Mouse (Mus musculus) natural killer cell, adult 2 months (primary cell): ENCODE measurements around the gene Gm960.

Experiments used
- DNase-seq, 2 experiments: peaks; one replicate each; pipeline ENCODE4 v3.0.0; 2022; ENCODE audit warnings: low spot score in 2 of 2

Gene Gm960

GRCm38 (mm10) chr19:4698205-4698677 is at the start of gene Gm960:
Gene Gm960 (minus strand): TSS chr19:4698668.
- peak; percentile 15 to 23 for DNase-seq

- DNase-seq = no peak
Observed at GRCm38 (mm10) chr19:4747631-4748312, 49.3 kb upstream of the Gm960 start.

DNA sequence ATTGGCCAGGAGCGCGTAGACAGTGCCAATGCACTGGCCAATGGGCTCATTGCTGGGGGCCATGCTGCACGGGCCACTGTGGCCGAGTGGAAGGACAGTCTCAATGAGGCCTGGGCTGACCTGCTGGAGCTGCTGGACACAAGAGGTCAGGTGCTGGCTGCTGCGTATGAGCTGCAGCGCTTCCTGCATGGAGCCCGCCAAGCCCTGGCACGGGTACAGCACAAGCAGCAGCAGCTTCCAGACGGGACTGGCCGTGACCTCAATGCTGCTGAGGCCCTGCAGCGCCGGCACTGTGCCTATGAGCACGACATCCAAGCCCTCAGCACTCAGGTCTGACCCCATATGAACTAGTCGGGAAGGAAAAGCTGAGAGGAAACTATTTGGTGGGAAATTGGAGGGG is 48.1 kb upstream of the Gm960 start:
- no peak for DNase-seq

GRCm38 (mm10) chr19:4745681-4746080 is 47.2 kb upstream of the Gm960 start:
- DNase-seq = no peak

- no peak for DNase-seq
Observed at GRCm38 (mm10) chr19:4745057-4745456, 46.6 kb upstream of the Gm960 start.

- DNase-seq = no peak
Observed at GRCm38 (mm10) chr19:4744026-4744425, 45.6 kb upstream of the Gm960 start.

DNA sequence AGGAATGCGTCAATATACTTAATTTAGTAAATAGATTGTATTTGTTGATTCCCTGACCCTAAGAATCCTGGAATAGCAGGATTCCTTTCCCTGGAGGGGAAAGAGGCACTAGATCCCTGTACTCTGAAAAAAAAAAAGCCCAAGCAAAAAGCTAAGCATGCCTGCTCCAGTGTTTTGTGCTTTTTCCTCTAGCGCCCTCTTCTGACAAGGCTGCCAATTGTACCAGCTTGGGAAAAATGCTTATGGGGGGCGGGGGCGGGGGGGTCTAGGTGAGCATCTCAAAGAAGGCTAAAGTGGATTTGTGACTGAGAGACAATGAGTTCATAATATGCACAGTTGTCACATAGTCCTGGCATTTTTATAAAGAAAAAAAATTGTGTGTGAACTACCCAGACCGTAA is 45.1 kb upstream of the Gm960 start:
- no peak for DNase-seq

- DNase-seq = no peak
Observed at GRCm38 (mm10) chr19:4742229-4742628, 43.8 kb upstream of the Gm960 start.

GRCm38 (mm10) chr19:4741482-4741881 is 43.0 kb upstream of the Gm960 start:
- no peak for DNase-seq

DNA sequence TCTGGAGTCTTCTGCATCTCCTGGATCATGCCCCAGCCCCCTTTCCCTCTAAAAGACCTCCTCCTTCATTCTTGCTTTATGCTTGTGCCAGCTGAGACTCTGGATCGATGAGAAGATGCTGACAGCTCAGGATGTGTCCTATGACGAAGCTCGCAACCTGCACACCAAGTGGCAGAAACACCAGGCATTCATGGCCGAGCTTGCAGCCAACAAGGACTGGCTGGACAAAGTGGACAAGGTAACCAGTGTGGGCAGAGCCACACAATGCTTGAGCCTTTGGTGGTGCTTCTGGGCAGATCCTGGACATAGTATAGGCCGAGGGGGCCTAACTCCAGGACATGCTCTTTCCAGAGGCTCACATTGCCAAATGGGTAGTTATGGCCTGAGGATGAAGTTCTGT is 41.3 kb upstream of the Gm960 start:
- no peak for DNase-seq

DNA sequence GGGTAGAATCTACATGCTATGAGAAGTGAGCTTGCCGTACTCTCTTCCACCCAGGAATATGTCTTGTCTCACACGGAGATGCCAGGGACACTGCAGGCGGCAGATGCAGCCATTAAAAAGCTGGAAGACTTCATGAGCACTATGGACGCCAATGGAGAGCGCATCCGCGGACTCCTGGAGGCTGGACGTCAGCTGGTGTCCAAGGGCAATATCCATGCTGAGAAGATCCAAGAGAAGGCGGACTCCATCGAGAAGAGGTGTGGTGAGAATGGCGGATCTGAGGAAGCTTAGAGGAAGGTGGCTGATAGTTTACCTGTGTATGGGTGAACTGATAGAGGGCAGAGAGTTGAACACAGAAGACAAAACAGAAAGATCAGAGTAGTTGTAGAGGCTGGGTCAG is 40.6 kb upstream of the Gm960 start:
- DNase-seq = no peak

DNA sequence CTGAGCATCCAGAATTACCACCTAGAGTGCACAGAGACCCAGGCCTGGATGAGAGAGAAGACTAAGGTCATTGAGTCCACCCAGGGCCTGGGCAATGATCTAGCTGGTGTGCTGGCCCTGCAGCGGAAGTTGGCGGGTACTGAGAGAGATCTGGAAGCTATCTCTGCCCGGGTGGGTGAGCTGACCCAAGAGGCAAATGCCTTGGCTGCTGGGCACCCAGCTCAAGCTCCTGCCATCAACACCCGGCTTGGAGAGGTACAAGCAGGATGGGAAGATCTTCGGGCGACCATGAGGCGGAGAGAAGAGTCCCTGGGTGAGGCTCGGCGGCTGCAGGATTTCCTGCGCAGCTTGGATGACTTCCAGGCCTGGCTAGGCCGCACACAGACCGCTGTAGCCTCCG is 39.4 kb upstream of the Gm960 start:
- no peak for DNase-seq

DNA sequence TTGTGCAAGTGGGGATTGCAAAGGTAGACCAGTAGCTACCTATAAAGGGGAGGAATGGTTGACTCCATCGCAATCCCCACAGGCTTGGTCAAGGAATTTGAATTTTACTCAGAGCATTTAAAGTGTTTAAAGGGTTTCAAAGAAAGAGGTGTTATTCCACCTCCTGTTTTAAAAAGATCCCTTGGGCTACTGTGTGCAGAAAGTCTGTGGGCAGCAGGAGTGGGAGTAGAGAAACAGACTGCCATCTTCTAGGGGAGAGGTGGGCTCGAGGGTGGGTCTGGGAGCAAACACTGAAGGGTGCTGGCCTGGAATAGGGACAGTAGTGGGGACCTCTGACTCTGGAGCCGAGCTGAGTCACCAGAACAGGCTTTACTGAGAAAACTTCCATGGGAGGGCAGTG is 34.6 kb upstream of the Gm960 start:
- no peak for DNase-seq

GRCm38 (mm10) chr19:4729186-4729585 is 30.7 kb upstream of the Gm960 start:
- no peak for DNase-seq

DNA sequence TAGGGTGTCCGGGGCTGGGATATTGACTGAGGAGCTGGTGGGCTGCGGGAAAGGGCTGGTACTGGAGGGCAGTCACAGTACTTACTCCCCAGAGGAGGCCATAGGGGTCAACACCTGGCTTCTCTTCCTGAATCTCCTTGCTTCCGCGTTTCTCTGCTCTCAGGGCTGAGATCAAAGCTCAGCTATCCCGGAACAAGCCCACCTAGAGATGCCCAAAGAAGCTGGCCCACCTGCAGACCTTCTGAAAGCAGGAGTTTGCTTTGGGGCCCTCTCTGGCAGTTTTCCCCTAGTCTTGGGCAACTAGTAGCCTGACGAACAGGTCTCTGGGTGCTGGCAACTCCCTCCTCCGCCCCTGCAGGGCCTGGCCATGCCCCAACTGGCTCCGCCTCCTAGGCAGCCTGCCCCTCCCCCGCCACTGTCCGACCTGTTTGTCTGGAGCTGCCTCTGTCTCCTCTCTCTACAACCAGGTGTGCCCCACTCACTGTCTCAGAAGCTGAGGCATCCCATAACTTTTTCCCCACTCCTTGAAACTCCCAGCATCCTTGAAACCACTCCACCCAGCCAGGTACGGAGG is 22.3 kb upstream of the Gm960 start:
- no peak for DNase-seq

GRCm38 (mm10) chr19:4720112-4720511 is 21.6 kb upstream of the Gm960 start:
- DNase-seq = no peak

DNA sequence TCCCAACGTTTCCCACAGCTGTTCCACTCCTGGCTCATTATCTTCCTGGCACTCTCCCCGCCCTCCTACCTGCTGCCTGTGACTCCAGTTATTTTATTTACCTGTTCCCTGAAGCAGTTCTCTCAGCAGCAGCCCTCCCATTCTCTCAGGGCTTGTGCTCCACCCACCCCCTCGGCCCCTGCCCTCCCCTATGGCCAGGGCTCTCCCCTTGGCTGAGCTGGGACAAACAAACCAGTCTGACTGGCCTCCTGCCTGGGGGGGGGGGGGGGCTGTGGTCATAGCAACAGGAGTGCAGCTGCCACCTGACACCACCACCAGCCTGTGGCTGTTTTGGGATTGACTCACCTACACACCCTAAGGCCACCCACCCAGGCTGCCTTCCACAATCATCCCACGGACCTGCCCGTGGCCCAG is 20.9 kb upstream of the Gm960 start:
- no peak for DNase-seq

DNA sequence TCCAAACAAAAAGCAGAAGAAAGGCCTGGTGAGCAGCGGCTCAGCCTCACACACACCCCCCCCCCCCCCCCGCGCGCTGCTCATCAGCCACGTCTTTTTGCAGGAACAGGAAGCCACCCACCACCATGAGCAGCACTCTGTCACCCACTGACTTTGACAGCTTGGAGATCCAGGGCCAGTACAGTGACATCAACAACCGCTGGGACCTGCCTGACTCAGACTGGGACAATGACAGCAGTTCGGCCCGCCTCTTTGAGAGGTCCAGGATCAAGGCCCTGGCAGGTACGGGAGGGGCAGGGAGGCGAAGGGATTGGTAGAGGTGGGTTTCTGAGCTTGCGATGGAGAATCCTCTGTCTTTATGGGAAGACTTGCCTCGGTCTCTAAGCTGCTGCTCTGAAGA is 20.2 kb upstream of the Gm960 start:
- DNase-seq = no peak

DNA sequence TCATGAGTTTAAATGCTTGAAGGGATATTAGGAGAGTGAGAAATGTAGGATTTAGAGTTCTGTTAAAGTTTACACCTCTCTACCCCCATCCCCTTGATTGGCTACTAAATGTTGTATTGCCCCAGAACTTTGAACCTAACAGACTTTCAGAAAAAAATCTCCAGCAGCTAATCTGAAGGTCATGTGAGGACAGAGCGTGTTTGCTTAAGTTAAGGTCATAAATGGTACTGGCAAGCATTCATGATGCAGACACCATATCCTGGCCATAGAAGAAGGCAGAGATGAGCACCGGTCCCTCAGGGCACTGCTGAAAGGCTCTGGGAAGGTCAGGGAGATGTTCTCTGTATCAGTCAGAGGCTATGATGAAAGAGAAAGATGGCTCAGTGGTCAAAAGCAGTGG is 18.8 kb upstream of the Gm960 start:
- no peak for DNase-seq

DNA sequence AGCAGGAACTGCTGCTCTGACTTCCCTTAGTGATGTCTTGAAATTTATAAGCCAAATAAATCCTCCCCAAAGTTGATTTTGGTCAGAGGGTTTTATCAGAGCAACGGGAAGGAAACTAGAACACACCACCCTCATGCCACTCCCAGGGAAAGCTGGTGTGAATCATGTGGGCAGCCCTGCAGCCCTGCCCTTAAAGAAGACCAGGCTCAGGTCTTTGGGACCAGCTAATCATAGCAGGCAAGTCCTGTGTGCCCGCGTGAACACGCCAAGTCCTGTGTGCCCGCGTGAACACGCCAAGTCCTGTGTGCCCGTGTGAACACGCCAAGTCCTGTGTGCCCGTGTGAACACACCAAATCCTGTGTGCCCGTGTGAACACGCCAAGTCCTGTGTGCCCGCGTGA is 18.3 kb upstream of the Gm960 start:
- DNase-seq = no peak

- no peak for DNase-seq
Observed at GRCm38 (mm10) chr19:4713886-4714285, 15.4 kb upstream of the Gm960 start.

GRCm38 (mm10) chr19:4712781-4713526 is 14.5 kb upstream of the Gm960 start:
- no peak for DNase-seq

DNA sequence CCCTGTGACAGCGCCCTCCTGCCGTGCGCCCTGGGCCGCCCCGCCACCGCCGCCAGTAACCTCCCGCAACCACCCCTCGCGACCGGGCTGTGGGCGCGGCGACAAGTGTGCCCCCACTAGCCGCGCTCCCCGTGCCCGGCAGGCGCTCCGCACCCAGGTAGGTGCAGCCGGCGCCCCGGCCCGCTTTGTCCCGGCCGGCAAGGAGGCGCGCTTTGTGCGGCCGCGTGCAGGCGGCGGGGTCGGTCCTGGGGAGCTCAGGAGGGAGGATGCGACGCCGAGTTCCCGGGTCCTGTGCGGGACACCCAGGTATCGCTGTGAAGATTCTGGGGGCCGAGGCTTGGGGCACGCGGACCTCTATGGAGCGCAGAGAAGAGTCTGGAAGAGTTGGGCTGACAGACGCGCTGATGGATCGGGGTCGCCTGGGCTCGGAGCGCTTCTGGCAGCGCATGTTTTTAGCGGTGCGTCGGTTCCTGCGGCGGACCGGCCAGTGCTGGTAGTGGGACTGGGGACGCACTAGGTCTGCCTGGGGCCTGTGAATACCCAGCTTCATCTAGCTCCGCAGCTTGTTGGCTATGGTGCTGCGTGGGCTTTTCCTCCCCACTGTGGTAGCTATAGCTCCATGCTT is 13.8 kb upstream of the Gm960 start:
- DNase-seq = no peak
